Mouse (Mus musculus) stomach, embryonic 14.5 days (tissue): Measurements from ENCODE around the gene Ubash3b. TPM values are rescaled to one million over a fixed set of nuclear protein-coding genes. Genes with fewer than 3 reads are reported as not detected.

Experiments
- ATAC-seq: fragments of 200-750 bp; cut with Nextera tagmentation; 2 replicates; pipeline ENCODE4 v1.8.0; 2017; ENCODE audit warnings: low read depth, moderate TSS enrichment; ENCODE audit not compliant: insufficient number of reproducible peaks, insufficient read depth, low FRiP score
- H3K27ac ChIP-seq: fragments of 300-500 bp; sonication (generic); 2 replicates; pipeline ENCODE4 v1.5.1; 2014; ENCODE audit warnings: mild to moderate bottlenecking, low read length, moderate library complexity, mixed read lengths
- H3K27me3 ChIP-seq: fragments of 300-500 bp; sonication (generic); 2 replicates; pipeline ENCODE4 v1.6.1; 2014; ENCODE audit warnings: low read length, control low read depth, mixed read lengths; ENCODE audit not compliant: control insufficient read depth, insufficient read depth
- H3K36me3 ChIP-seq: fragments of 300-500 bp; sonication (generic); 2 replicates; pipeline ENCODE4 v1.6.1; 2014; ENCODE audit warnings: mild to moderate bottlenecking, control low read depth, low read length, moderate library complexity, mixed read lengths; ENCODE audit not compliant: control insufficient read depth, insufficient read depth
- H3K4me1 ChIP-seq: fragments of 300-500 bp; sonication (generic); 2 replicates; pipeline ENCODE4 v1.6.1; 2014; ENCODE audit warnings: low read length, control low read depth, mixed read lengths; ENCODE audit not compliant: control insufficient read depth, insufficient read depth
- H3K4me2 ChIP-seq: fragments of 300-500 bp; sonication (generic); replicated peaks from 2 replicates; pipeline ENCODE4 v1.6.1; 2014; ENCODE audit warnings: low read depth, low read length, control low read depth
- H3K4me3 ChIP-seq: fragments of 300-500 bp; sonication (generic); 2 replicates; pipeline ENCODE4 v1.5.1; 2014; ENCODE audit warnings: low read depth, low read length, control low read depth
- H3K9ac ChIP-seq: fragments of 300-500 bp; sonication (generic); replicated peaks from 2 replicates; pipeline ENCODE4 v1.6.1; 2014; ENCODE audit warnings: low read depth, mild to moderate bottlenecking, control low read depth, low read length, moderate library complexity, mixed read lengths
- H3K9me3 ChIP-seq: fragments of 300-500 bp; sonication (generic); 2 replicates; pipeline ENCODE4 v1.6.1; 2016; ENCODE audit warnings: low read depth, low read length, control low read depth; ENCODE audit not compliant: control insufficient read depth
- WGBS: fragments of 180-500 bp; shearing (Covaris S2); extraction: QIAGEN DNeasy Blood & Tissue Kit; methylation state at CpG from one replicate; pipeline ENCODE4 v1.1.7; 2014; 5-methylcytosine and 5-hydroxymethylcytosine counted together
- polyA plus RNA-seq: library from polyadenylated mRNA; unstranded; fragments of >200 nt; fragmentation: Nextera tagmentation; extraction: Ambion mirVana; gene quantifications from 2 replicates; pipeline ENCODE4 v1.2.1, GENCODE M21; 2014

Gene Ubash3b
- polyA plus RNA-seq, 1 experiment from 2014 or later: 3.7 TPM

DNA sequence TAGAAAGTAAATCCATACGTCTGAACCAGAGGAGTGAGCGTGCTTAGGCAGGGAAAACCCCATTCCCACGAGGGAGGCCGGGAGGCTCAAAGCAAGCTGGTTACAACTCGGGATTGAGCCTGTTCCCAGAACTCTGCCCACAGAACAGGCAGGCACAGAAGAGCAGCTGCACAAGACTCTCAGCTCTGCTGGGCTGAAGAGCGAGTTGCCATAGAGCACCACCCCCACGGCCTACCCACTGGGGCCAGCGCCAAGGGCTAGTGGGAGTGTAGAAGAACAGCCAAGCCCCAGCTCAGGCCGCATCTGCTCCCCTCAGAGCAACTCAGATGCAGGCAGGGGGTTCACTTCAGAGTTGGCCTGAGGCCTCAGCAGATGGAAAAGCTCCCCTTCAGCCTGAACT lies 107.3 kb downstream of the Ubash3b start:
- 87% methylated on average over 9 of the region's 9 CpGs for WGBS

DNA sequence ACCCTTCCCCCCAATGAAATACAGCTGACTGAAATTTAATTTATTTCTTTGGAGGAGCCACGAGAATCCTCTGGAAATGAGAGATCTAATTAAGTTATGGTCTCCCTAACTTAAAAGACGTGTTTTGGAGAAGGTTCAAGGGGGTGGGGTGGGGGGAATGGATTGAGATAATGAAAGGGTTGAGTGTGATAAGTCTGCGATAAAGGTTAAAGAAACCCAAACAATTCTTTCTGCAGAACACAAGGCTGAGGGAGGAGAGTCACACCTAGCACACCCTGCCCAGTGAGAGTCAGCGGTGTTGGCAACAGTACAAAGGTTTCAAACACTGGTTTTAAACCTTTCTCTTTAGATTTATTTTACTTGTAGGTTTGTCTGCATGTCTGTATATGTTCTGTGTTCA lies 108.0 kb downstream of the Ubash3b start:
- WGBS: 65% methylated on average over 4 of the region's 4 CpGs
- H3K9me3 ChIP-seq: no peaks in the 10 kb centered on the region
- no peak overlapping the region for H3K4me3 ChIP-seq
- no peaks in the 10 kb centered on the region for H3K27me3 ChIP-seq
- no peak for ATAC-seq
- no peak overlapping the region for H3K4me2 ChIP-seq
- H3K9ac ChIP-seq: no peak overlapping the region
- no peak overlapping the region for H3K27ac ChIP-seq
- no peaks in the 10 kb centered on the region for H3K4me1 ChIP-seq
- no peaks in the 10 kb centered on the region for H3K36me3 ChIP-seq

More for the DNA sequence above, 107.3 kb downstream of the Ubash3b start:
- H3K9me3 ChIP-seq: no peaks in the 10 kb centered on the region
- H3K4me2 ChIP-seq: no peak overlapping the region
- no peak overlapping the region for H3K27ac ChIP-seq
- H3K4me3 ChIP-seq: no peak overlapping the region
- ATAC-seq: no peak
- H3K9ac ChIP-seq: no peak overlapping the region
- no peaks in the 10 kb centered on the region for H3K4me1 ChIP-seq
- no peaks in the 10 kb centered on the region for H3K27me3 ChIP-seq
- H3K36me3 ChIP-seq: no peaks in the 10 kb centered on the region

DNA sequence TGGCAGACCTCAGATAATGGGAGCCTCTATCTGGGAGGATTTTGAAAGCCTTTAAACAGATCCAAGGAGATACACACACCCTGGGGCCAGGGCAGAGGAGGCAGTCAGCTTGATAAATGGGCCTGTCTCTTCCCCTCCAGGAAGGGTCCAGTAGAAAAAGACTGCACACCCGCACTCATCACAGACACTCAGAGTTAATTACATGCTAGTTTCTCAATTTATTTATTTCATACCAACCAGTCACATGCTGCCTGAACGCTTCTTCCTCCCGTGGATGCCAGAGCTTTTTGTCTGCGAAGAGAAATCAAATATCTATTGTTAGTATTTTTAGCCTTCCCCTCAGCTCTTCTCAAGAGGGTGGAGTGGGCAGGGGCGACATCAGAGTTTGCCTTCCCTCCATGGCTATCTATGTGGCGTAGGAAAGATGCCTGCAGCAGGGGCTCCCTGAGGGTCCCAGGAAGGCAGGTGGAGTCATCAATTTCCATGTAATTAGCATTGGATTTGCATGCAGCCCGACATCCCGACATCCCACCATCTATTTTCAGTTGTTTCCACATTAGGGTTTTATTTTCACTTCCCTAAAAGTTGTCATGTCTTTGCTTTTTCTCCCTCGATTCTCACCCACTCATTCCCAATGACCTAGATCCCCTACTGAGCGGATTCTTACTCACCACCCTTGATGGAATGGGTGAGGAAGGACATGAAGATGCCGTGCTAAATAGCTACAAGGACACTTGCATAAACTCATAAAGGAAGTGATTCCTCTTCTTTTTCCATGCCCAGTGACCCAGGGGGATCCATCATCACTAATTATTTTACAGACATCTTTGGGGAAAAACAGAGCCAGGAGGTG lies 110.2 kb downstream of the Ubash3b start:
- ATAC-seq: no peak
- no peaks in the 10 kb centered on the region for H3K27me3 ChIP-seq
- WGBS: 37% methylated on average over 11 of the region's 11 CpGs
- no peak overlapping the region for H3K4me2 ChIP-seq
- no peaks in the 10 kb centered on the region for H3K4me1 ChIP-seq
- no peaks in the 10 kb centered on the region for H3K9me3 ChIP-seq
- no peak overlapping the region for H3K4me3 ChIP-seq
- H3K9ac ChIP-seq: no peak overlapping the region
- no peak overlapping the region for H3K27ac ChIP-seq
- no peaks in the 10 kb centered on the region for H3K36me3 ChIP-seq

DNA sequence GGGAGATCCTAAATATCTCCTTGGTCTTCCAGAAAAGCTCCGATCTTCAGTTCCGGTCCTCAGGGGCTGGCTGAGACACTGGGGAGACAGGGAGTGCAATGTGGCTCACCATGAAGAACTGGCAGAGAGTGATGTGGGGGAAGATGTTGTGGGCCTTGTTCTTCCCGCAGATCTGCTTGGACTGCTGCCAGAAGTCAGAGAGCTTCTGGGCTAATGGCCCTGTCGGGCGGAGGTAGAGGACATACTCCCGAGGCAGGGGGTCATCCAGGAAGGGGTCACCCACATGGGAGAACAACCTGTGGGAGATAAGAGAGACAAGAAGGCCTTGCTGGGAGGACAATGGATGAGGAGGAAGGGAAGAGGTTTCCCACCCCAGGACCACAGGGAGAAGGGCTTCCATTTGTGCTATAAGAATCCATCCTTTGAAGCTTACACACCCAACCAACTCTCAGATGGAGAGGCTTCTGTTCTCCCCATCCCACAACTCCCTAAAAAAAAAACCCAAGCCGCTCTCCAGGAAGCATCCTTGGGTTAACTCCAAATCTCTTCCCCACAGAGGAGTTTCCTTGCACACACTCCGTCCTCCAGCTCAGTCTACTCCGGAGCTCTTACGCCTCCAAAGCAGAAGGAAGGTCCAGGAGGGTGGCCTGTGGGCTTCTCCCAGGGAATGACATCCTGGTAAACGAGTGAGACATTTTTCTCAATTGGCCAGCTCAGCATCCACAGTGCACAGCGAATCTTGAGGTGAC lies 111.0 kb downstream of the Ubash3b start:
- H3K4me1 ChIP-seq: no peaks in the 10 kb centered on the region
- ATAC-seq: no peak
- no peaks in the 10 kb centered on the region for H3K27me3 ChIP-seq
- H3K4me3 ChIP-seq: no peak overlapping the region
- WGBS: 48% methylated on average over 12 of the region's 12 CpGs
- H3K4me2 ChIP-seq: no peak overlapping the region
- H3K9ac ChIP-seq: no peak overlapping the region
- no peak overlapping the region for H3K27ac ChIP-seq
- no peaks in the 10 kb centered on the region for H3K36me3 ChIP-seq
- H3K9me3 ChIP-seq: no peaks in the 10 kb centered on the region

DNA sequence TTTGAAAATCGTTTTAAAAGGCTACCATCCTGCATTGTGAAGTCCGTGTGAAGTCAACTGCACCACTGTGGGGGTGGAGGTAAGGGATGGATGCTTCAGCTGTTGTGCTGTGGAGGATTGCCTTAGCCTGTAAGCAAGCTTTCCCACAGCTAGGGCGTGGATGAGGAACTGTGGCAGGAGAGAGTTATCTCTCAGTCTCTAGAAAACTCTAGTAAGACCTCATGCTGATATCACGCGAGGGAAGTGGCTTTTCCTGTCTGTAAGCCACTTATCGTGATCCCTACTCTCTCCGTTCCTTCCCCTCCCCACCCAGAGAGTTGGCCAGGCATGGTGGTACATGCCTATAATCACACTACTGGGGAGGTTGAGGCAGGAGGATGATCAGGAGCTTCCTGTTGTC lies 112.2 kb downstream of the Ubash3b start:
- H3K27ac ChIP-seq: no peak overlapping the region
- H3K4me1 ChIP-seq: no peaks in the 10 kb centered on the region
- H3K4me3 ChIP-seq: no peak overlapping the region
- no peaks in the 10 kb centered on the region for H3K36me3 ChIP-seq
- no peaks in the 10 kb centered on the region for H3K9me3 ChIP-seq
- 76% methylated on average over 7 of the region's 7 CpGs for WGBS
- no peaks in the 10 kb centered on the region for H3K27me3 ChIP-seq
- ATAC-seq: no peak
- H3K4me2 ChIP-seq: no peak overlapping the region
- H3K9ac ChIP-seq: no peak overlapping the region

DNA sequence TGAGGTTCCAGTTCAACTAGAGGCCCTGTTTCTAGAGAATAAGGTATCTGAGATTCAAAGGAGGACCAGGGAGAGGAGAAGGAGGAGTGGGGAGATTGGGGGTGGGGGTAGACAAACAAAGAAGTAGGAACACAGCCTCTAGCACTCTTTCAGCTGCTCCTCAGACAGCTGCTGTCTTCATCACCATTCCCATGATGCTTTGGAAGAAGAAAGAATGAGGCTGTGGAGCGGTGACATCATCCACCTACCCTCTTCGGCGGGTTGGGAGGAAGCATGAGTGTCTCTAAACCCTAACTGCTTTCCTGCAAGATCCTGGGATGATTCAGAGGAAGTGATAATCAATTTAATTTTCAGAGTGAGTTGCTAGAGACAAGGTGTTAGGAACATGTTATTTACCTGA lies 112.7 kb downstream of the Ubash3b start:
- ATAC-seq: no peak
- Histone ChIP-seq H3K27ac (no peak overlapping the region), H3K4me1 (no peaks in the 10 kb centered on the region), H3K9ac (no peak overlapping the region), H3K27me3 (no peaks in the 10 kb centered on the region), H3K4me3 (no peak overlapping the region), H3K9me3 (no peaks in the 10 kb centered on the region), H3K4me2 (no peak overlapping the region), H3K36me3 (no peaks in the 10 kb centered on the region)
- 73% methylated on average over 3 of the region's 3 CpGs for WGBS

DNA sequence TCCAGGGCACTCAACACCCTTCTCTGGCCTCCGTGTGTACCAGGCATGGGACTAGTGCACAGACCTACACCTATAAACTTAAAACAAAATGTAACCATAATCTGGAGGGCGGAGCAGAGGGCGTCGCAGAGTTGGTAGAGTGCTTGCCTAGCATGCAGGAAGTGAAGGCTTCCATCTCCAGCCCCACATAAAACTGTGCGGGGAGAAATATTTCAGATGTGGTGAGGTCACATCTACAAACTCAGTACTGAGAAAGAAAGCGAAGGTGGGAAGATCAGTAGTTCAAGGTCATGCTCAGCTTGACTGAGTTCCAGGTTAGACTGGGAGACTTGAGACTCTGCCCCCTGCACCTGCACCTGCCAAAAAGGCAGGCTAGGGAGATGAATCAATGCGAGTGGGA lies 113.3 kb downstream of the Ubash3b start:
- H3K9me3 ChIP-seq: no peaks in the 10 kb centered on the region
- 95% methylated on average over 7 of the region's 7 CpGs for WGBS

DNA sequence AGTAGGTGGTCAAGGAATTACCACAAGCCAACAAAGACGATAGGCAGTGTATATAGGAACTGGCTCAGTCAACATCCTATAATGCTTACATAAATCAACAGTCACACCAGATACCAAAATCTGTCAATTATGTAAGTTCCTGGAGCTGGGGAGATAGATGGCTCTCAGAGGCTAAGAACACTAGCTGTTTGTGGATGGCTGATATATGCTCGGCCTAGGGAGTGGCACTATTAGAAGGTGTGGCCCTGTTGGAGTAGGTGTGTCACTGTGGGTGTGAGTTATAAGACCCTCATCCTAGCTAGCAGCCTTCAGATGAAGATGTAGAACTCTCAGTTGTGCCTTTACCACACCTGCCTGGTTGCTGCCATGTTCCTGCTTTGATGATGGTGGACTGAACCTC lies 113.8 kb downstream of the Ubash3b start:
- Histone ChIP-seq H3K4me3 (no peak overlapping the region), H3K36me3 (no peaks in the 10 kb centered on the region), H3K27me3 (no peaks in the 10 kb centered on the region), H3K4me2 (no peak overlapping the region), H3K4me1 (no peaks in the 10 kb centered on the region), H3K9ac (no peak overlapping the region), H3K9me3 (no peaks in the 10 kb centered on the region), H3K27ac (no peak overlapping the region)
- no peak for ATAC-seq
- WGBS: 87% methylated on average over 2 of the region's 2 CpGs

More for the DNA sequence above, 113.3 kb downstream of the Ubash3b start:
- Histone ChIP-seq H3K9ac (no peak overlapping the region), H3K4me1 (no peaks in the 10 kb centered on the region), H3K27me3 (no peaks in the 10 kb centered on the region), H3K27ac (no peak overlapping the region), H3K4me2 (no peak overlapping the region), H3K4me3 (no peak overlapping the region), H3K36me3 (no peaks in the 10 kb centered on the region)
- ATAC-seq: no peak
